Mouse (Mus musculus) retina, postnatal 1 day (tissue): ENCODE results near the gene Sumo3.
A peak's percentile ranks its signal among the peaks of the same experiment; 100 is the strongest.

Source experiments
- DNase-seq: peaks from one replicate; pipeline ENCODE4 v3.0.0-alpha.2; 2012

The Sumo3 gene

DNA sequence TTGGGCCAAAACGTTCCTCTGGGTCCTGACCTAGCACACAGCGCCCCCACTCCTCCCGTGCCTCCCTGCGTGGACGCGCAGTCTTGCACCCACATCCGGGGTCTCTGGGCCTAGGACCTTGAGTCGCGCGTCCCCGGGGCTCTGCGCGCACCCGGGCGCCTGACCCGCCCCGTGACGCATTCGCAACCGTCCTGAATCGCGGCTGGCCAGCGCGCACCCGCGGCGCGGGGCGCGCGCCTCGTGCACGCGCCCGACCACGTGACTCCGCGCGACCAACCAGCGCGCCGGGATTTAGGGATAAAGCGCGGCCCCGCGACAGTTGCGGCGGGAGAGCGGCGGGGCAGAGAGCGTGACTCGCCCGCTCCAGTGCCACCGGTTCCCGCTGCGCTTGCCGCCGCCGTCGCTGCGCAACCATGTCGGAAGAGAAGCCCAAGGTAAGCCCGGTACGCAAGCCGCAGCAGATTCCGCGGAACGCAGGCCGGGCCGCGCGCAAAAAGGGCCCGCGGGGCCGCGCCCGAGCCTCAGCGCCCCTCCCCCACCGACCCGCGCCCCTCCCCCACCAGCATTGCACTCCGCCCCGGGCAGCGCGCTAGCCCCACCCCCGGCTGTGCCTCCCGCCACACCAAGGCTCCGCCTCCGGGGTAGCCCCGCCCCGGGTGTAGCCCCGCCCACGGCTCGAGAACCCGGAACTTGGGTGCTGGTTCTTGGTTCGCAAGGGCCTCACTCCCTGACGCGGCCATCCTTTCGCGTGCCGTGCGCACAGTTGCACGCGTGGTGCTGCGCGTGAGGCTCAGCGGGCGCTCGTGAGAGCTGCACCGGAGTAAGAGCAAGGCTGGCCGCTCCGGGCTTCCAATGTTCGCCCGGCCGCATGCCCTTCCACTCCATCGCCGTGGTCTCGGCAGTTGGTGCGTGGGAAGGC is at the start of gene Sumo3, which contains the start of gene Gm49325:
Gene Sumo3, plus strand, starts transcription at position 190 of the 919 bp plus-strand sequence.
Gene Gm49325, plus strand, starts transcription at position 290 of the 919 bp plus-strand sequence.
- DNase-seq: peak; percentile 95

DNA sequence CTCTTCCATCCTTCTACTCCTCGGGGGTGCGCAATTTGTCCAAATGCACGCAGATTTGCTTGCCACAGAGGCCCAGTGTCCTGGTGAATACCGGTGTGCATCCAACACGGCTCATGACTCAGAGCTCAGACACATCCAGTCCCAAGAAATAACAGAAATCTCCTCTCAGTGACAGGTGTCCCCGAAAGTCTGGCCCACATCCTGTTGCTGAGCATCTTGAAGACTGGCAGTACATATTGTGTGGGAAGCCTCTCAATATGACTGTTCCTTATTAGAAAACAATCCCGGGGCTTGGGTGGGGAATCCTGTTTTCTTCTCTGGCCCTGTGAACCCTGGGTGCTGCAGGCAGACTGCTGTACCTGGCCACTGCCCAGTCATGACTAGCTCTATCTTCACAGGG is 49.3 kb upstream of the Sumo3 start:
- no peak for DNase-seq

DNA sequence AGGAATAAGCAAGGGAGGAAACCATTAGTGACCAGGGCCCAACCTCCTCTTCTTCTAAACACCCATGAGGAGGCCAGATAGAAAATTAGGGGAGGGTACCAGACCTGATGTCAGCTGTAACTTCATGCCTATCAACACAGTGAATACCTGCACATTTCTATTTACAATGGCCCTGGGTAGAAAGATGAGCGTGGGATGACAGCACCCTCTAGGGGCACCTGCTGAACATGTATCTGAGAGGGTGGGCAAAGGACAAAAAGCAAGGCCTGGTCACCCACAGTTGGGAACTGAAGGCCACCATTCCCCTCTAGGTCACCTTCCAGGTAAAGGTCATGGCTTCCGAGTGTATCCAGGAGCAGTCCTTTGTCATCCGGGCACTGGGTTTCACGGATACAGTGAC is 48.3 kb upstream of the Sumo3 start:
- no peak for DNase-seq

DNA sequence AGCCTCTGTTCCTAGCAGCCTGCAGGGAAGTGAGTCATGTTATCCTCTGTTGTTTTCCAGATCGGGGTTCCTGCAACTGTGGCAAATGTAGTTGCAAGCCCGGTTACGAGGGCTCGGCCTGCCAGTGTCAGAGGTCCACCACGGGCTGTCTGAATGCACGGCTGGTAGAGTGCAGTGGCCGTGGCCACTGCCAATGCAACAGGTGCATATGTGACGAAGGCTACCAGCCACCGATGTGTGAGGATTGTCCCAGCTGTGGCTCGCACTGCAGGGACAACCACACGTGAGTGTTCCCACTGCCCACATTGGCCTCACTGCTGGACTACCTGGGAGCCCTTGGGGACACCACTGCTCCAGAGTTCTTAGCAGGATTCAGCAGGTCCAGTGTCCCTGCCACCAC is 45.8 kb upstream of the Sumo3 start:
- no peak for DNase-seq

DNA sequence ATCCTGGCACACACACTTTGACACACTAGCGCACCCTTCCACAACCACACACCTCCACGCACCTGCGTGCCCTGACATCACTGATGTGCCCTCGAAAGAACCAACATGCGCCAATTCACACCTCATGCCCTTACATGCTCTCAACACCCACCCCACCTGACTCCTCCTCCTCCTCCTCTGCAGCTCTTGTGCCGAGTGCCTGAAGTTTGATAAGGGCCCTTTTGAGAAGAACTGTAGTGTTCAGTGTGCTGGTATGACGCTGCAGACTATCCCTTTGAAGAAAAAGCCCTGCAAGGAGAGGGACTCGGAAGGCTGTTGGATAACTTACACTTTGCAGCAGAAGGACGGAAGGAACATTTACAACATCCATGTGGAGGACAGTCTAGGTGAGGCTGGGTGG is 45.1 kb upstream of the Sumo3 start:
- DNase-seq: no peak

DNA sequence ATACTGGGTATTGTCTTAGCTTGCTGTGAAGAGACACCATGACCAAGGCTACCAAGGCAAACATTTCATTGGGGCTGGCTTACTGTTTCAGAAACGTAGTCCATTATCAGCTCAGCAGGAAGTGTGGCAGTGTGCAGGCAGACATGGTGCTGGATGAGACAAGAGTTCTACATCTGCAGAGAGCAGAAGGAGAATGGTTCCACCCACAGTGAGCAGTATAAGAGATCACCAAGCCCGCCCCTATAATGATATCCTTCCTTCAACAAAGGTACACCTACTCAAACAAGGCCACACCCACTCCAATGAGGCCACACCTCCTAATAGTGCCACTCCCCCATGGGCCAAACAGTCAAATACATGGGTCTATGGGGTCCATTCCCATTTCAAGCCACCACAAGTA is 44.4 kb upstream of the Sumo3 start:
- DNase-seq: no peak

DNA sequence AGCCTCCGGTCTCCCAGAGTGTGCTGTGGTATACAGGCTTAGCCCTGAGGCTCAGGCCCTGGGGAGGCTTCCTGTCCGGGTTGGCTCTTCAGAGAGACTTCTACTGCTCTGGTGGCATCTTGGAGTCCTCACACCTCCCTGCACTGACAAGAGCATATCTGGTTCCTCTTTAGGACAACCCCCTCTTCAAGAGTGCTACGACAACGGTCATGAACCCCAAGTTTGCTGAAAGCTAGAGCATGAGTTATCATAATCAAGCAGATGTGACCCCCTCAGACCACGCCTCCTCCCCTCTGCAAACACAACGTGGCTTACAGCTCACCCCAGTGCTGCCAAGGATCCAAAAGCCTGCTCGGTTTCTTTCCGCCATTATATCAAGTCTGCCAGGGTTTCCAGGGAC is 40.9 kb upstream of the Sumo3 start:
- DNase-seq: no peak

DNA sequence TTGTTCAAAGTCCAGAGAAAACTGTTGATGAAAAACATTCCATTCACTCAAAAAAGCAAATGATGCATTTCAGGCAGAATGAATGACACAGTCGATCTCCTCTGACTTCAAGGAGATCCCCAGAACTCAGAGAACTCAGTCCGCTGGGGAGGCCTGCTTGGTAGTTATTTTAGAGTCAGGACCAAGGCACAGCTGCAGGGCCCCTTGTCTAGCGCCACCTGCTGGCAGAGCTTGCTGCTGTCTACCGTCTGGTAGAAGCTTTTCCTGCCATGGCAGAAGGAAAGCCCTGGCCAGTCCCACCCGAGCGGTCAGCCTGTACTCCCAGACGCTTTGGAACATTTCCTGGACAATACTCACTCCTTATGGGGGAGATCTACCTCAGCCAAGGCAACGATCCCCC is 39.2 kb upstream of the Sumo3 start:
- peak; percentile 71 for DNase-seq

DNA sequence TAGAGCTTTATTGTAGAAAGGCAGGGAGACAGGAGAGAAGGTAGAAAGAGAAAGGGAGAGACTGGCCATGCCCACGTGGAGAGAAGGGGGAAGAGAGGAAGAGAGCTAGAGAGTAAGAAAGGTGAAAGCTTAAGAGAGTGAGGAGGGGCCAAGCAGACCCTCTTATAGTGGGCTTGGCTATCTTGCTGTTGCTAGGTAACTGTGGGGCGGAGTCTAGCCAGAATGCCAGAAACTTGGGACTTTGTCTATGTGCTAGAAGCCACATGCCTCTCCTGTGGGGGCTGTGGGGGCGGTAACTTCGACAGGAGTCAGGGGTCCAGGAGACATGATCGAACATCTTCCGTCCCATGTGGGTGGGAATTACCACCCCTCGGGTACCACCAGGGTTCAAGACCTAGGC is 36.4 kb upstream of the Sumo3 start:
- DNase-seq: no peak

DNA sequence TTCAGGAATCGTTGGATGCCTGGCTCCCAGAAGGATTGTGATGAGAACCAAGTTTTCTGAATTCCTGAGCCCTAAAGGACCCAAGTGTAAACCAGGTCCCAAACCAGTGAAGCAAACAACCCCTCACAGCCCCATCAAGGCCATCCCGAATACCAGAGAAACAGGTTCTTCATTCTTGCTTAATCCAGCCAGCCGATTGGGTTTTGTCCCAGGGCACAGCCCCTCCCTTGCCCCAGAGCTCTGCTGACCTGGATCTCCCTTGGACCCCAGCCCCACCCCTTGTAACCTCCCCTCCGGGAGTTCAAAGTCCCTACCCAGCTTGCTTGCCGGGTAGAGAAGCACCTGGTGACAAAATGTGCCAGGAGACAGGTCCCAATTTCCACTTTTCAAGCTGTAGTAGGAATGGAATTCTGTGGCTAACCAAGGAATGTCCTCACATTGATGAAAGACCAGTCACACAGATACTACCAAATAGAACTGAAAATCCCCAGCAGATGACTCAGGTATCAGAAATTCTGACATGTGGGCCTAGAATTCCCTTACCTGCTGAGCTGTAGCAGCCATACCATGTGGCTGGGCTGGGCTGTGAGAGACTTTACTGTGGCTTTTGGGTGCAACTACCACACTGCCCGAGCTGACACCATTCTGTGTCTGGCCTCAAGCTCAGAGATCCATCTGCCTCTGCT is 35.8 kb upstream of the Sumo3 start:
- DNase-seq: no peak

DNA sequence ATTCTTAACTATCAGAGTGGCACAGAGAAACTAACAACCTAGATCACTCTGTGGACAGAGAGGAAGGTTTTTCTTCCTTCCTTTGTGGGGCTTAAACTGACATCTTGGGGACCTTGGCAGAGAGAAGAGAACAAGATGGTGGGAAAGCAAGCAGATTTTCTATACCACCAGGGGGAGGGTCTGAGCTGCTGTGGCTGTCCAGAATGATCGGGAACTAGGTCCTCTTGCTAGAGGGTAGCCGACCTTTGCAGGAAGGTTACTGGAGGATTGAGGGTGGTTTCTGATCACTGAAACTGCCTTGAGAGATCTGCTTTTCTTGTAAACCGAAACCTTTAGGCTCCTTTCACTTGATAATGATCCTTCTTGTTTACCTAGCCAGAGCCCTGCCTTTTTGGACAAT is 33.7 kb upstream of the Sumo3 start:
- DNase-seq: peak; percentile 42

DNA sequence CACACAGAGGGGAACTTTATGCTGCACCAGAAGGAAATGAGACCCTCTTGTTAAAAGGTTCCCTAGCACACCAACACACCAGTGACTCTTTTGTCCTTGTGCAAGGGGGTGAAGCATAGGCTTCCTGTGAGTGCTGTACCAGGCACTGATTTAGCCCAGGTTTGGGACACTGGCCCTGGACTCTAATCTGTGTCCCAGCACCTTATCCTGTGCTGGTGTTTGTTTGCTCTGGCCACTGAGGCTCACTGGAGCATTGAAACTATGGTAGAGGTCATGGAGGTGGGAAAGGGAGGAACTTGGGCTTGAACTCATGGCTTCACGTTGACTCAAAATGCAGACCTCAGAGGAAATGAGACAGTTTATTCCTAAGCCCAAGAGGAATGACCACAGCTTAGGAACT is 32.7 kb upstream of the Sumo3 start:
- DNase-seq: no peak

DNA sequence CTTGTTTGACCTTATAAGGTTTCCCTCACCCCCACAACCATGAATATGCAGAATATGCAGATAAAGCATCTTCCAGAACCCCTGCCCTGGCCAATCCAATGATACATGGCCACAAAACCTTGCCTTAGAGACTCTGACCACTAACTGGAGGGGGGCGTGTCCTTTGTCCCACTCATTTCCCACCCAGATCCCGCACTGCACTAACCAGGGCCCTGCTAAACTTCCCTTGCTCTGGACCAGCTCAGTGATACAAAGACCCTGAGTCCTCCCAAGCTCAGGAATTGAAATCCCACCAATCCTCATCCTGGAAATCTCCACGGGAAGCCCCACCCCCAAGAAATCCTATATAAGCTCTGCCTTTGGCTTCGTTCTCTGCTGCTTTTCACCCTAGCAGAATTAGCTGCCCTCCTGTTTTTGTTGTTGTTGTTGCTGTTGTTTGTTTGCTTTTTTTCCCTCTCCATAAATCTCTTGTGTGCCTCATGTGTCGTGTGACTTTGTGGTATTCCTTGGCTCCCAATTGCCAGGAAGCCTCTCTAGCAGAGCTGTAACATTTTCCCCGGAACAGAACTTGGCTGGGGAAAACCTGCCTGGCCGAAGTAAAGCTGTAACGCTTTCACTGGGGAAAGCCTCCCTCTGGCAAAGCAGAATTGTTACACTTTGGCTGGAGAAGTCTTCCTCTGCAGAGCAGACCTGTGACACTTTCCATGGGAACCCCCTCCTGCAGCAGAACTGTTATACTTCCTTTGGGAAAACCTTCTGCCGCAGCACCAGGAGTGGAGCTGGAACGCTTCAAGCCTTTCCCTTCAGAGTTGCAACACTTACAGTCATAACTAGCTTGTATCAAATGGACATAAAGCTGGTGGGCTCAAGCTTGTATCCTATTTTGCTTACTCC is 25.6 kb upstream of the Sumo3 start:
- no peak for DNase-seq

DNA sequence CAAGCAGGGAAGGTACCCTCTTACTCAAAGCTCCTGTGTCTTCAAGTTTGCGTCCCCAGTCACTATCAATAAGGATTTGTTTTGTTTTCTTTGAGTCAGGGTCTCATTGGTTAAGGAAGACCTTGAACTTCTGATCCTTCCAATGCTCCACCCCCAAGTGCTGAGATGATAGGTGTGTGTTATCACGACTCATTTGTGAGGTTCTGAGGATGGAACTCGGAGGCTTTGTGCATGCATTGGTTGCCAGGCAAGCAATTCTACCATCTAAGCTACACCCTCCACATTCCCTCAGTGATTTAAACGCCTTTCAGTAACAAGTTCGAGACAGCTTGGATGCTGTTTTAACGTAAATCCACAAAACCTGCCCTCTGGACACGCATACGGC is 24.9 kb upstream of the Sumo3 start:
- no peak for DNase-seq

DNA sequence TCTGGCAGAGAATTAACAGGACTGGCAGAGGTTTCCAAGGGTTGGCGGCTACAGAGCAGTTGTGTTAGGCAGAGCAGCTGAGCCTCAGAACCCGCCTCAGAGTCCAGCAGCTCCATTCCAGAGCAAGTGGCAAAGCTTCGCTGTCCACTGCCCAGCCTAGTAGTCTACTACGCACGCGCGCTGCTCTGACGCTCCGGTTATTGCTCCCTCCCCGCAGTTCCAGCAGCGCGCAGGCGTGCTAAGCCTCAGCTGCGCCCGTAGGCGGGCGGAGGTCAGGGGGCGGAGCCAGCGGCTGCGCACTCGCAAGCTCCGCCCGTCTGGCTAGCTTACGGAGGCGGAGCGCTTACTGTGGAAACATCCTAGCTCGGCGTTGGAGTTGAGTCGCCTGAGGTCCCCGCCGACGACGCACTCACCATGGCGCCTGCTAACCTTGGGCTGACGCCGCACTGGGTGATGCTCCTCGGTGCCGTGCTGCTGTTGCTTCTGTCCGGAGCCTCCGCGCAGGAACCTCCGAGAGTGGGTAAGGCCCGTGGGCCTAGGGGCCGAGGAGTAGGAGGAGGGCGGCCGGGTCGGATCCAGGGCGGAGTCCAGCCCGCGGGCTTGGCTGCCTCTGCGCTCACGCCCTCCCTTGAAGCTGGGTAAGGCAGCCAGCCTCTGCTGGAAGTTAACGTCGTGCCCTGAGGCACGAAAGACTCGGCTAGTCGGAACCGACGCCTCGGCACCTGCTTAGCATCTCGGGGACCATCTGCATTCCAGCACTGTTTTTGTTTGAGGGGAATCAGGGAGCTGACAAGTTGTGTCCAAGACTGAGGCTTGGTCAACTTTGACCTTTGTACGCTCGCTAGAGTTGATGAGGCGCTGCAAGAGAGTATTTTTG is 24.3 kb upstream of the Sumo3 start, which contains the start of gene Pttg1ip:
Gene Pttg1ip, plus strand, starts transcription at position 313 of the 877 bp plus-strand sequence.
- peak; percentile 98 for DNase-seq

DNA sequence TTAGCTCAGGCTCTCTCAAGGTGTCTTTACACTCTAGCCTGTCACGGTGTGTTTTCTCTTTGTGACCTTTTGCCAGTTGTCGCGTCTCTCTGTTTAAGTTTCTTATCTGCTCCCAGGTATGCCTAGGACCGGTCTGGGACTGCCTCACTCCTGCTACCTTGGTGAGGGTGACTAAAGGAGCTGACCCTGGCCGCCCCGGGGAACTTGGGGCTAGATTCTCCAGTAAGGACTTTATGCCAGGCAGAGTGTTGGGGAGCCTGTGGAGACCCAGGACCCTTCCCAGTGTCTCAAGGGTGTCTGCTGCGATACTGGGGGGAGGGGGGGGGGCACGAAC is 23.6 kb upstream of the Sumo3 start:
- no peak for DNase-seq

DNA sequence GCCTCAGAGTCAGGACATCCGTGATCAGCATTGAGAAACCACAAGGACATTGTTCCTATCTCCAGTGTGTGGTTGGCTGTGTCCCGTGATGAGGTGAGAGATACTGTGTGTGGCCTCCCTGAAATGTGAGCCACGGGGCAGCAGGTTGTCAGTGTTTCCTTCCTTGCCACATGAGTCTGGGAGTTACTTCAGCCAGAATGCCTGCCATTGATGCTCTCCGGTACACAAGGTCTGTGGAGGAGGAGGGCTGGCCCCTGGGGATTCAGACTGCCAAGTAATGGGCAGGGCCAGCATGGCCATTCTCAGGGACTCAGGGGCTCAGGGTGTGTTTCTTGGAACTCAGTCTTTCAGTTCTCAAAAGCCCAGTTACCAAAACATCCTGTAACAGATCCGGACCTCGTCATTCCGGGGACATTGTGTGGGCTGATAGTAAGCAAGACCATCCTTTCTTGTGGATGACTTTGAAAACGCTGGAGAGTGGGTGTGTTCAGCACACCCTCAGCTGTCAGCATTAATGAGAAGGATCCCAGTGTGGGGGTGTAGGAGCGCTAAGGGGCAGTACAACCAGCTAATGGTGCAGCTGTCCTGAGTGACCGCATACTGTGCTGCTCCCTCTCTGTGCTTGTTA is 22.0 kb upstream of the Sumo3 start:
- no peak for DNase-seq

DNA sequence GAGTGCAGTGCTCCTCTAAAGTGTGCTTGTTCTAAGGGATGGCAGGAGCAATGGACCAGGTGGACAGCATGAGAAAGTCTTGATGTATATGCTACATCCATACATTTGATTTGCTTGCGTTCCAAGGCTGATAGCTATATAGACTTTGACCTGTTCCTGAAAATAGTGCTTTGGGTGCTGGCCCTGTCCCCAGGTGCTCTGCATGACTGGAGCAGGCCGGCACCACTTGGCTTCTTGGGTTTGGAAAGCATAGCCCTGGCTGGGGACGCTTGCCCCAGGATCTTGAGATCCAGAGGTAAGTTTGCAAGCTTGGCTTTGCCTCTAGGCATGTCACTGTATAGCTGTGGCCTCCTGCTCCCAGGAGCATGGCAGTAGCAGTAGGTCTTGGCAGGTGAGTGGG is 19.3 kb upstream of the Sumo3 start:
- no peak for DNase-seq

DNA sequence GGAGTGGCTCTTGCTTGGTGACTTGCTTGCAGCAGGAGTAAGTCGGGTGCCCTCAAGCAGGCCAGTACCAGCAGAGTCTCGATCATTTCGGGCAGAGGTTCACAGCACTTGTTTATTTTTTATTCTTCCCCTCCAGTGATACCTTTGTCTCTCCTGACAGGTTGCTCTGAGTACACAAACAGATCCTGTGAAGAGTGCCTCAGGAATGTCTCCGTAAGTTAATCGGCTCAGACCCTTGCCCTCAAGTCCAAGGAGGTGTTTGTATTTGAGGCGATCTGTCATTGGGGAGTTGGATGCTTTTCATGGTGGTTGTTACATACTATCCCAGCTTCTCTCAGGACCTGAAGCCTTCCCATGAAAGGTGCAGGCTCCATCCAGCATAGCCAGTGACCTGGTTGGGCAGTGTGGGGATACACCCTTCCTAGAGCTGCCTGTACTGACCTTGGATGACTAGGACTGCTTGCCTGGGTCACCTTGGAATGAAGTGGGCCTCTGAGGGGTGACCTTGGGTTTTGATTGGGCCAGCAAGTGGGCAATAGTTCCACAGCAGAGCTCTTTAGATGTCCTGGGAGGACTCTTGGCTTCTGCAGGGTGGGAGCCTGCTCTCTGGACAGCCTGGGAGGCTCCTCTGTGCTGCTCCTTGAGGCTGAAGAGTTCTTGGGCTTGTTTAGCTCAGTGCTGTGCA is 18.7 kb upstream of the Sumo3 start:
- DNase-seq: no peak

DNA sequence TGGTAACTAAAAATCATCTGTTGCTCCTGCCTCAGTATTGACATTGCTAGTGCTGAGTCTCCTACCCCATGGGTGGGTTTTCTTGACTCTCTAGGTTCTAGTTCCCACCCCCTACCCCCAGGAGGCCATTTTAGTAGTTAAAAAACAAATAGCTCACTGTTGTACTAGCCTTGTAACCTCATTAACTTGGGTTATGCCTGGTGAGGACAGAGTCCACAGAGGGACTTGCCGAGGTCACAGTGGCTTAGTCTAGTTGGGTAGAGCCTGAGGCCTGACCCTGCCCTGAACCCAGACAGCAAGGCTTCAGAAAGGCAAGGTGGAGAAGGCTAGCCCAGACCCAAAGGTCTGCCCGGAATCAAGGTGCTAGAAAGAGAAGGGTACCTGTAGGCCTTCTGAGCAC is 17.9 kb upstream of the Sumo3 start:
- no peak for DNase-seq

DNA sequence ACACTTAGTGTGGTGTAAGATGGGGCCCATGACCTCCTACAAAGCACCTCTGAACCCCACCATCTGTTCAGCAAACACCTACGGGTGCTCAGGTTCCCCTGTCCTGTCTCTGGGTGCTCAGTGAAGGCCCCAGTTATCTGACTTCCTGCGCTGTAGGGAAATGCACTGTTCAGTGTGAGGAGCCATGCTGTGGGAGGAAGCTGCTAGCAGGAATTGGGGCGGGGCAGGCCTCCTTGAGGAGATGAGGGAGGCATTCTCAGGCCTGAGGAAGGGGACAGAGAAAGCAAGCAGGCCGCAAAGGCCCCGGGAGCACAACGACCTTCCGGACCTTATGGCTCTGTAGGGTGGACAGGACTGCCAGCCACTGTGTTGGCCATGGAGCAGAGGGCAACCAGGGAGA is 16.8 kb upstream of the Sumo3 start:
- no peak for DNase-seq
